17 mouse cellular contexts compared by ENCODE assay signal in genomic region chr1:83366456-83366855, GRCm38 (mm10). TPM values are rescaled to one million over a fixed set of nuclear protein-coding genes. Genes with fewer than 3 reads are reported as not detected.
"Had no signal": no experiment of that assay in that cellular context is flagged by ENCODE, and none has a peak within 500 bp of the region (broad histone marks: within the 10 kb centered on the region; RNA-seq: fewer than 3 reads in every experiment).

No protein-coding gene starts in this region.

- H3K9ac ChIP-seq: limb, embryonic 12.5 days; liver, embryonic 13.5 days; liver, postnatal 0 days; lung, embryonic 15.5 days; neural tube, embryonic 15.5 days had no signal

- H3K36me3 ChIP-seq: limb, embryonic 12.5 days; liver, embryonic 13.5 days; lung, embryonic 15.5 days; neural tube, embryonic 15.5 days had no signal

- H3K27ac ChIP-seq: limb, embryonic 12.5 days; liver, embryonic 13.5 days; lung, embryonic 15.5 days; macrophage; neural tube, embryonic 15.5 days had no signal

- H3K4me2 ChIP-seq: limb, embryonic 12.5 days; liver, embryonic 13.5 days; lung, embryonic 15.5 days; neural tube, embryonic 15.5 days had no signal

- ATAC-seq: liver, postnatal 0 days had no signal

- H3K4me1 ChIP-seq: limb, embryonic 12.5 days; liver, embryonic 13.5 days; lung, embryonic 15.5 days; megakaryocyte, embryonic 14.5 days; neural tube, embryonic 15.5 days had no signal

- H3K4me3 ChIP-seq: limb, embryonic 12.5 days; liver, embryonic 13.5 days; lung, embryonic 15.5 days; megakaryocyte, embryonic 14.5 days; myocyte; neural tube, embryonic 15.5 days had no signal

- H3K9me3 ChIP-seq: limb, embryonic 12.5 days; liver, embryonic 13.5 days; lung, embryonic 15.5 days; neural tube, embryonic 15.5 days had no signal

- DNase-seq: kidney, adult 18-20 months; kidney, postnatal 14 days; layer of hippocampus, postnatal 36 days; liver; liver, embryonic 13.5 days; liver, postnatal 0 days; lung, postnatal 14 days; right cerebral cortex, postnatal 4 days; spleen, adult 18-20 months; thymus, adult 18-20 months; thymus, postnatal 14 days had no signal

- H3K27me3 ChIP-seq: limb, embryonic 12.5 days; liver, embryonic 13.5 days; lung, embryonic 15.5 days; megakaryocyte, embryonic 14.5 days; neural tube, embryonic 15.5 days had no signal

RNA-seq across cellular contexts. Expression of gene Sphkap, which starts 41.5 kb away (rescaled TPM):
- polyA plus RNA-seq: liver, postnatal 0 days; macrophage; myocyte had no signal
